Mouse (Mus musculus) kidney, adult 18-20 months (tissue): Measurements from ENCODE around the gene Gm21117.
"Not testable (repeated sequence)": the region's sequence is repeated elsewhere in the genome, so short reads cannot be mapped to it uniquely, and the experiment has no call there.

Experiments used
- DNase-seq: peaks from one replicate; pipeline ENCODE4 v3.0.0; 2021

Gene Gm21117

DNA sequence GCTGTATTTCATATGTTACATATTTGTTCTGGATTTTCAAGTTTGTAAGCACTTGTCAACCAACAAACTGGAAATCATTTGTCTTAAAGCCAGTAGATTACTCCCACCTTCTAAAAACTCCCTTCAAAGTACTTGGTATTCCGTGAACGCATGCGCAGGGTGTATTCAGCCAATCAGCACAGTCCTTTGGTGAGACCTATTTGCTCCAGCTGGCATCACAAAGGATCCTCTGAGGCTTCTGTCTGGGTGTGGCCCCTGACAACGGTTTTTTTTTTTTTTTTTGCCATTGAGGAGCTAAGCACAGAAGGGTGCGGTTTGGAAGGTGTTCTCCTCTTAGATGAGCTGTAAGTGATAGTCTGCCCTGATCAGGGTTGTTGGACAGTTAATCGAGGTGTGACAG lies at the start of gene Gm21117:
Gene Gm21117, plus strand, starts transcription at position 301 of the 400 bp plus-strand sequence.
- DNase-seq, result not testable (repeated sequence)
